Mouse (Mus musculus) lung, adult 2 months (tissue): ENCODE measurements around the gene Slc7a4.

Source experiments
- CTCF ChIP-seq: fragments of 200-500 bp; IDR thresholded peaks from 2 replicates; pipeline ENCODE4 v1.5.1; 2011; ENCODE audit warnings: mild to moderate bottlenecking, low read length, control low read depth; ENCODE audit not compliant: insufficient read depth
- POLR2A ChIP-seq: fragments of 200-500 bp; IDR thresholded peaks from 2 replicates; pipeline ENCODE4 v1.6.1; 2011; ENCODE audit warnings: low read depth, mild to moderate bottlenecking, control low read depth, low read length, borderline replicate concordance; ENCODE audit errors: extremely low read depth

GRCm38 (mm10) chr16:17600944-17601562, 18.0 kb upstream of the Slc7a4 start:
- no peak for TF ChIP-seq CTCF
- no peak for TF ChIP-seq POLR2A
